Mouse (Mus musculus) liver, adult 2 months (tissue): ENCODE results near the gene Sh3bp5.

ENCODE experiments used
- CTCF ChIP-seq: fragments of 200-500 bp; IDR thresholded peaks from 2 replicates; pipeline ENCODE4 v1.5.1; 2011; ENCODE audit warnings: low read depth, low read length, control low read depth
- POLR2A ChIP-seq: fragments of 200-500 bp; IDR thresholded peaks from 2 replicates; pipeline ENCODE4 v1.6.1; 2011; ENCODE audit warnings: low read length, control low read depth; ENCODE audit not compliant: insufficient read depth; ENCODE audit errors: extremely low read depth

DNA sequence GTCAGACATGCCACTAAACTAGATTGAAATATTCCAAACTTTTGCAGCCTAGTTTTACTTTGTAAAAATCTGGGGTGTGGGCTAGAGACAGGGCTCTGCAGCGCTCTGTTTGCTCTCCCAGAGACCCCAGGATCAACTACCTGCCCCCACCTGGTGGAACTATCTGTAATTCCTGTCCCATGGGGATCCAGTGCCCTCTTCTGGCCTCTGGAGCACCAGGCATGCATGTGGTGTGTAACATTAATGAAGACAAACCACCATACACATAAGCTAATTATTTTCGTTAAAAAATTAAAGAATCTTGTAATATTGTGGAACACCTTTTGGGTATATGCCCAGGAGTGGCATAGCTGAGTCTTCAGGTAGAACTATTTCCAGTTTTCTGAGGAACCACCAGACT lies 37.4 kb upstream of the Sh3bp5 start:
- TF ChIP-seq CTCF (no peak), POLR2A (no peak)
